Mouse (Mus musculus) liver, postnatal 0 days (tissue): Measurements from ENCODE around the gene Rps6kc1.

ENCODE experiments used
- CTCF ChIP-seq: sonication (generic); IDR thresholded peaks from 2 replicates; pipeline ENCODE4 v1.5.1; 2016; ENCODE audit warnings: antibody characterized with exemption, low read depth
- EP300 ChIP-seq: IDR thresholded peaks from 2 replicates; pipeline ENCODE4 v1.6.1; 2016; ENCODE audit warnings: antibody characterized with exemption, low read depth, mild to moderate bottlenecking

DNA sequence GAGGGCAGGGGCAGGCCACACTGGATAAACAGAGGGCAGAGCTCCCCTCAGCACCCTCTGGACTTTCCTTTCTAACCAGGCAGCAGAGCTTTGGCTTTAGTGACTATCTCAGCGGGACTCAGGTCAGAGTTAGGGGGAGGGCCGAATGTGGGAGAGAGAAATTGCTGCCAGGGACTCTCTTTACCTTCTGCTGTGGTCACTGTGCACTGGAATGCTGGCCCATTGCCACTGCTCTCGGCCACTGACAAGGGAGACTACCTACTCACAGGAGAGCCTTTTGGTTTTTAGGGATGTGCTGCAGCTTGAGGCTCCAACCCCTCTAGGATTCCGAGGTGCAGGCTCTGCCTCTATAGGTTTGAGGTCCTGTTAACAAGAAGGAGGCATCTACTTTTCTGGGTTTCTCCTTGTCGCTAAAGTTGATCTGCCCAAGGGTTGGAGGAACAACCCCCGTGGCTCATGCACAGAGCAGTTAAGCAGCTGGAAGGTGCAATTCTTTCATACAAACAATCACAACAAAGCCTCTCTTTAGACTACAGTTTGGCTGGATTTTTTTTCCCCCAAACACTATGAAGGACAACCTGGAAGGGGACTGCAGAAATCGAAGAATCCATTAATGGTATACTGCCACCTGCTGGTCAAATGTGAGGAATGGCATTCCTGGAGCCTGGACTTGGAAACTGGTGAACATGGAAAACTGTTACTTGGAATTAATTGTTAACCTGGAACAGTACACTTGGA, 114.7 kb downstream of the Rps6kc1 start:
- peak; percentile 75 for TF ChIP-seq CTCF
- TF ChIP-seq EP300, result no peak
